Mouse (Mus musculus) midbrain, embryonic 14.5 days (tissue): ENCODE data around the gene Itgb5. TPM values are rescaled to one million over a fixed set of nuclear protein-coding genes. Genes with fewer than 3 reads are reported as not detected.

Experiments
- ATAC-seq: fragments of 200-750 bp; cut with Nextera tagmentation; 2 replicates; pipeline ENCODE4 v1.8.0; 2017; ENCODE audit warnings: moderate number of reproducible peaks, moderate library complexity; ENCODE audit not compliant: low FRiP score, low TSS enrichment
- DNase-seq: peaks from one replicate; pipeline ENCODE4 v3.0.0-alpha.2; 2015
- H3K27ac ChIP-seq: fragments of 300-500 bp; sonication (generic); replicated peaks from 2 replicates; pipeline ENCODE4 v1.5.1; 2014; ENCODE audit warnings: mild to moderate bottlenecking, low read depth, low read length, moderate library complexity
- H3K27me3 ChIP-seq: fragments of 300-500 bp; sonication (generic); 2 replicates; pipeline ENCODE4 v1.6.1; 2014; ENCODE audit warnings: low read length, control low read depth, mixed read lengths; ENCODE audit not compliant: control insufficient read depth, insufficient read depth
- H3K36me3 ChIP-seq: fragments of 300-500 bp; sonication (generic); 2 replicates; pipeline ENCODE4 v1.6.1; 2014; ENCODE audit warnings: low read length, control low read depth; ENCODE audit not compliant: control insufficient read depth, insufficient read depth
- H3K4me1 ChIP-seq: fragments of 300-500 bp; sonication (generic); 2 replicates; pipeline ENCODE4 v1.6.1; 2014; ENCODE audit warnings: mild to moderate bottlenecking, antibody characterized with exemption, low read length, control low read depth; ENCODE audit not compliant: control insufficient read depth, insufficient read depth
- H3K4me2 ChIP-seq: fragments of 300-500 bp; sonication (generic); 2 replicates; pipeline ENCODE4 v1.6.1; 2014; ENCODE audit warnings: mild to moderate bottlenecking, low read length, moderate library complexity
- H3K4me3 ChIP-seq: fragments of 300-500 bp; sonication (generic); replicated peaks from 2 replicates; pipeline ENCODE4 v1.5.1; 2014; ENCODE audit warnings: low read depth, low read length
- H3K9ac ChIP-seq: fragments of 300-500 bp; sonication (generic); replicated peaks from 2 replicates; pipeline ENCODE4 v1.6.1; 2014; ENCODE audit warnings: mild to moderate bottlenecking, low read length, moderate library complexity
- H3K9me3 ChIP-seq: fragments of 300-500 bp; sonication (generic); 2 replicates; pipeline ENCODE4 v1.6.1; 2016; ENCODE audit warnings: low read length, control low read depth, mixed read lengths; ENCODE audit not compliant: control insufficient read depth
- WGBS: fragments of 180-500 bp; shearing (Covaris S2); extraction: QIAGEN DNeasy Blood & Tissue Kit; methylation state at CpG from one replicate; pipeline ENCODE4 v1.1.7; 2014; 5-methylcytosine and 5-hydroxymethylcytosine counted together
- polyA plus RNA-seq: library from polyadenylated mRNA; unstranded; fragments of >200 nt; fragmentation: Nextera tagmentation; extraction: Ambion mirVana; gene quantifications from 2 replicates; pipeline ENCODE4 v1.2.1, GENCODE M21; 2014

The Itgb5 gene
- polyA plus RNA-seq, 1 experiment from 2014 or later, result 19.3 TPM

GRCm38 (mm10) chr16:33863208-33863751, 33.8 kb downstream of the Itgb5 start:
- DNase-seq, result no peak
- 72% methylated on average over 5 of the region's 5 CpGs for WGBS
- Histone ChIP-seq H3K4me3 (no peak overlapping the region), H3K9ac (no peak overlapping the region), H3K9me3 (no peaks in the 10 kb centered on the region), H3K4me2 (no peak overlapping the region), H3K4me1 (no peaks in the 10 kb centered on the region), H3K27me3 (no peaks in the 10 kb centered on the region), H3K36me3 (no peaks in the 10 kb centered on the region), H3K27ac (no peak overlapping the region)
- ATAC-seq, result no peak

- Histone ChIP-seq H3K4me3 (no peak overlapping the region), H3K4me2 (no peak overlapping the region), H3K4me1 (no peaks in the 10 kb centered on the region), H3K9ac (no peak overlapping the region), H3K27ac (no peak overlapping the region), H3K36me3 (no peaks in the 10 kb centered on the region), H3K27me3 (no peaks in the 10 kb centered on the region), H3K9me3 (no peaks in the 10 kb centered on the region)
- ATAC-seq, result no peak
- WGBS, result 84% methylated on average over 3 of the region's 3 CpGs
- no peak for DNase-seq
These were observed 40.8 kb downstream of the Itgb5 start for GRCm38 (mm10) chr16:33870224-33870785.

GRCm38 (mm10) chr16:33870988-33871758, 41.7 kb downstream of the Itgb5 start:
- no peak overlapping the region for H3K4me2 ChIP-seq
- no peak overlapping the region for H3K9ac ChIP-seq
- H3K36me3 ChIP-seq, result no peaks in the 10 kb centered on the region
- WGBS, result 74% methylated on average over 13 of the region's 13 CpGs
- H3K27me3 ChIP-seq, result no peaks in the 10 kb centered on the region
- H3K4me1 ChIP-seq, result no peaks in the 10 kb centered on the region
- H3K4me3 ChIP-seq, result no peak overlapping the region
- no peak for DNase-seq
- H3K9me3 ChIP-seq, result no peaks in the 10 kb centered on the region
- no peak overlapping the region for H3K27ac ChIP-seq
- ATAC-seq, result no peak

GRCm38 (mm10) chr16:33871865-33872443, 42.5 kb downstream of the Itgb5 start:
- H3K36me3 ChIP-seq, result no peaks in the 10 kb centered on the region
- H3K27ac ChIP-seq, result no peak overlapping the region
- no peak for DNase-seq
- H3K27me3 ChIP-seq, result no peaks in the 10 kb centered on the region
- no peaks in the 10 kb centered on the region for H3K4me1 ChIP-seq
- no peak overlapping the region for H3K4me2 ChIP-seq
- 79% methylated on average over 14 of the region's 14 CpGs for WGBS
- no peaks in the 10 kb centered on the region for H3K9me3 ChIP-seq
- no peak for ATAC-seq
- no peak overlapping the region for H3K9ac ChIP-seq
- H3K4me3 ChIP-seq, result no peak overlapping the region

GRCm38 (mm10) chr16:33873282-33873681, 43.8 kb downstream of the Itgb5 start:
- WGBS, result 66% methylated on average over 7 of the region's 7 CpGs
- H3K4me2 ChIP-seq, result no peak overlapping the region
- H3K9ac ChIP-seq, result no peak overlapping the region
- H3K4me1 ChIP-seq, result no peaks in the 10 kb centered on the region
- ATAC-seq (no peak), DNase-seq (no peak)
- no peak overlapping the region for H3K27ac ChIP-seq
- no peak overlapping the region for H3K4me3 ChIP-seq
- no peaks in the 10 kb centered on the region for H3K9me3 ChIP-seq
- H3K27me3 ChIP-seq, result no peaks in the 10 kb centered on the region
- H3K36me3 ChIP-seq, result no peaks in the 10 kb centered on the region

GRCm38 (mm10) chr16:33878041-33878783, 48.7 kb downstream of the Itgb5 start:
- Histone ChIP-seq H3K27me3 (no peaks in the 10 kb centered on the region), H3K4me2 (no peak overlapping the region), H3K4me1 (no peaks in the 10 kb centered on the region), H3K4me3 (no peak overlapping the region), H3K9ac (no peak overlapping the region), H3K36me3 (no peaks in the 10 kb centered on the region), H3K27ac (no peak overlapping the region), H3K9me3 (no peaks in the 10 kb centered on the region)
- ATAC-seq, result peak; percentile 37; the same call in 1 of the 2 replicates
- 65% methylated on average over 6 of the region's 6 CpGs for WGBS
- DNase-seq, result peak; percentile 51

- 0 out of 2 replicates have a peak, but pooled peaks cover 7% of the 10 kb centered on the region for H3K4me1 ChIP-seq
- H3K36me3 ChIP-seq, result no peaks in the 10 kb centered on the region
- H3K27me3 ChIP-seq, result no peaks in the 10 kb centered on the region
- H3K9me3 ChIP-seq, result no peaks in the 10 kb centered on the region
- H3K4me2 ChIP-seq, result no peak overlapping the region
- WGBS, result 71% methylated on average over 6 of the region's 6 CpGs
- no peak overlapping the region for H3K9ac ChIP-seq
- no peak overlapping the region for H3K4me3 ChIP-seq
- H3K27ac ChIP-seq, result no peak overlapping the region
- no peak for DNase-seq
- ATAC-seq, result no peak
These were observed 49.6 kb downstream of the Itgb5 start for GRCm38 (mm10) chr16:33879031-33879430.

GRCm38 (mm10) chr16:33879556-33879955, 50.1 kb downstream of the Itgb5 start:
- ATAC-seq, result no peak
- H3K9me3 ChIP-seq, result no peaks in the 10 kb centered on the region
- DNase-seq, result no peak
- H3K4me3 ChIP-seq, result no peak overlapping the region
- 74% methylated on average over 4 of the region's 4 CpGs for WGBS
- no peak overlapping the region for H3K27ac ChIP-seq
- 0 out of 2 replicates have a peak, but pooled peaks cover 7% of the 10 kb centered on the region for H3K4me1 ChIP-seq
- no peaks in the 10 kb centered on the region for H3K36me3 ChIP-seq
- H3K27me3 ChIP-seq, result no peaks in the 10 kb centered on the region
- H3K9ac ChIP-seq, result no peak overlapping the region
- no peak overlapping the region for H3K4me2 ChIP-seq
